In genomic region chr15:88954368-88955072, GRCm38 (mm10) we compare ENCODE assay signal across 11 mouse cellular contexts. TPM values are rescaled to one million over a fixed set of nuclear protein-coding genes. Genes with fewer than 3 reads are reported as not detected.
DNase-seq lines count a peak whose midpoint lies in the region; ATAC-seq and TF ChIP-seq lines count a peak whose summit lies in the region.
"Had no signal": no experiment of that assay in that cellular context is flagged by ENCODE, and none has a peak within 500 bp of the region (broad histone marks: within the 10 kb centered on the region; RNA-seq: fewer than 3 reads in every experiment).

Ttll8 (minus strand) TSS chr15:88954418.

- DNase-seq in cerebellum, postnatal 10 days, result peak; percentile 31 to 34
- peak; percentile 14 to 35 for DNase-seq in adrenal gland, postnatal 36 days
- DNase-seq in heart, postnatal 0 days (ENCODE audit: low spot score), result no peak
- DNase-seq in limb, embryonic 11.5 days (ENCODE audit: low spot score), result peak; percentile 43

- TF ChIP-seq EP300 in heart, postnatal 0 days (IDR thresholded peaks at IDR 0.05; ENCODE audit: low read depth), result no peak

- H3K4me2 ChIP-seq in heart, postnatal 0 days (ENCODE audit: low read depth, low read length), result peak within 1 kb of the TSS; percentile 68
- peak within 1 kb of the TSS; percentile 74 for H3K4me2 ChIP-seq in limb, embryonic 11.5 days (ENCODE audit: low read depth, severe bottlenecking)
- peak within 1 kb of the TSS; percentile 88 for H3K4me2 ChIP-seq in midbrain, embryonic 12.5 days (replicated peaks)

- H3K27me3 ChIP-seq in heart, postnatal 0 days (ENCODE audit: control insufficient read depth, insufficient read depth, low read length), result peaks cover 19% of the 10 kb centered on the region
- H3K27me3 ChIP-seq in limb, embryonic 11.5 days (ENCODE audit: control insufficient read depth, insufficient read depth, low read length), result peaks cover 16% of the 10 kb centered on the region
- H3K27me3 ChIP-seq in midbrain, embryonic 12.5 days, result peaks cover 42% of the 10 kb centered on the region

- no peaks in the 10 kb centered on the region for H3K9me3 ChIP-seq in heart, postnatal 0 days (replicated peaks; ENCODE audit: control insufficient read depth, low read length)
- H3K9me3 ChIP-seq in limb, embryonic 11.5 days (ENCODE audit: control insufficient read depth, low read length), result no peaks in the 10 kb centered on the region
- no peaks in the 10 kb centered on the region for H3K9me3 ChIP-seq in midbrain, embryonic 12.5 days

- TF ChIP-seq CTCF in heart, postnatal 0 days (IDR thresholded peaks at IDR 0.05; ENCODE audit: low read depth), result no peak

- ATAC-seq in cerebellum, adult (ENCODE audit: insufficient number of reproducible peaks, low FRiP score, low TSS enrichment), result no peak
- ATAC-seq in heart, postnatal 0 days (ENCODE audit: insufficient read depth, low read depth), result peak; percentile 49
- ATAC-seq in limb, embryonic 11.5 days (ENCODE audit: insufficient number of reproducible peaks, low FRiP score, low TSS enrichment, low read depth), result peak; percentile 84
- peak; percentile 75 for ATAC-seq in midbrain, embryonic 12.5 days (ENCODE audit: low FRiP score, low read depth)
- ATAC-seq in CD4-positive, CD25-positive, alpha-beta regulatory T cell, adult 4 months, result no peak
- no peak for ATAC-seq in inflammation-experienced regulatory T-cells, adult 6 months

- H3K9ac ChIP-seq in heart, postnatal 0 days (replicated peaks; ENCODE audit: low read depth, low read length), result no peak within 1 kb of the TSS
- H3K9ac ChIP-seq in limb, embryonic 11.5 days (ENCODE audit: low read length), result peak within 1 kb of the TSS; percentile 45; the same call in 1 of the 2 replicates
- H3K9ac ChIP-seq in midbrain, embryonic 12.5 days (replicated peaks), result peak within 1 kb of the TSS; percentile 54

- H3K36me3 ChIP-seq in heart, postnatal 0 days (replicated peaks; ENCODE audit: control insufficient read depth, insufficient read depth, low read length), result no peaks in the 10 kb centered on the region
- H3K36me3 ChIP-seq in limb, embryonic 11.5 days (ENCODE audit: control insufficient read depth, insufficient read depth, low read length), result no peaks in the 10 kb centered on the region
- no peaks in the 10 kb centered on the region for H3K36me3 ChIP-seq in midbrain, embryonic 12.5 days

- 4% methylated on average over 53 of the region's 53 CpGs for WGBS in heart, postnatal 0 days
- WGBS in limb, embryonic 11.5 days, result 3% methylated on average over 51 of the region's 53 CpGs
- 2% methylated on average over 53 of the region's 53 CpGs for WGBS in midbrain, embryonic 12.5 days

- peak within 1 kb of the TSS; percentile 41 for H3K4me3 ChIP-seq in heart, postnatal 0 days (ENCODE audit: low read depth, low read length)
- peak within 1 kb of the TSS; percentile 31 for H3K4me3 ChIP-seq in limb, embryonic 11.5 days (ENCODE audit: low read depth, low read length)
- peak within 1 kb of the TSS; percentile 45 for H3K4me3 ChIP-seq in midbrain, embryonic 12.5 days
- H3K4me3 ChIP-seq: erythroblast, embryonic 14.5 days had no signal

- H3K4me1 ChIP-seq in heart, postnatal 0 days (ENCODE audit: control insufficient read depth, insufficient read depth), result 0 out of 2 replicates have a peak, but pooled peaks cover 4% of the 10 kb centered on the region
- H3K4me1 ChIP-seq in limb, embryonic 11.5 days (ENCODE audit: control insufficient read depth, insufficient read depth, low read length), result peaks cover 4% of the 10 kb centered on the region; the same call in 1 of the 2 replicates
- H3K4me1 ChIP-seq in midbrain, embryonic 12.5 days, result peaks cover 11% of the 10 kb centered on the region

- no peak within 1 kb of the TSS for H3K27ac ChIP-seq in heart, postnatal 0 days (ENCODE audit: low read depth)
- H3K27ac ChIP-seq in limb, embryonic 11.5 days (replicated peaks; ENCODE audit: low read depth, low read length), result no peak within 1 kb of the TSS
- no peak within 1 kb of the TSS for H3K27ac ChIP-seq in midbrain, embryonic 12.5 days (replicated peaks)

RNA-seq across cellular contexts. Expression of gene Ttll8, which starts in this region (rescaled TPM):
- under 1 TPM in 1 of 2 experiments, not detected in 1; 0.46 TPM for total RNA-seq in adrenal gland, postnatal 36 days (2021)
- not detected in 2 replicates for total RNA-seq in heart, postnatal 0 days (2014; rRNA removed; ENCODE audit: low replicate concordance)
- polyA plus RNA-seq in heart, postnatal 0 days (2015; fragmentation: Nextera tagmentation; extraction: Ambion mirVana), result not detected in 2 replicates
- polyA plus RNA-seq in limb, embryonic 11.5 days (2014; fragmentation: Nextera tagmentation; extraction: Ambion mirVana), result not detected in 2 replicates
- polyA plus RNA-seq in midbrain, embryonic 12.5 days (2016; fragmentation: Nextera tagmentation; extraction: Ambion mirVana), result not detected in 2 replicates
- polyA plus RNA-seq in CD4-positive, CD25-positive, alpha-beta regulatory T cell, adult 4 months (2017; shearing (Covaris generic)), result not detected
- not detected for polyA plus RNA-seq in inflammation-experienced regulatory T-cells, adult 6 months (2017; shearing (Covaris generic))
- polyA plus RNA-seq: C2C12; erythroblast, embryonic 14.5 days; spleen, adult 2 months had no signal

Comparison
In these comparisons a context has a peak if more than half of its experiments do, and no peak if none do; other contexts are left out.
1. Peak in DNase-seq in adrenal gland, postnatal 36 days; RNA of the gene not detected or under 1 TPM.
2. Peak in ATAC-seq, H3K4me3 ChIP-seq and H3K4me2 ChIP-seq in heart, postnatal 0 days; RNA of the gene not detected or under 1 TPM.
3. Peak in DNase-seq, ATAC-seq, H3K4me3 ChIP-seq, H3K9ac ChIP-seq and H3K4me2 ChIP-seq in limb, embryonic 11.5 days; RNA of the gene not detected or under 1 TPM.
4. Peak in ATAC-seq, H3K4me3 ChIP-seq, H3K9ac ChIP-seq and H3K4me2 ChIP-seq in midbrain, embryonic 12.5 days; RNA of the gene not detected or under 1 TPM.